Mouse (Mus musculus) layer of hippocampus, adult 9-10 months (tissue): ENCODE data around the gene Arid1b.

Experiments
- DNase-seq: peaks from one replicate; pipeline ENCODE4 v3.0.0; 2022; ENCODE audit warnings: low spot score

The Arid1b gene

GRCm38 (mm10) chr17:5213441-5213840, 219.3 kb downstream of the Arid1b start:
- no peak for DNase-seq

DNA sequence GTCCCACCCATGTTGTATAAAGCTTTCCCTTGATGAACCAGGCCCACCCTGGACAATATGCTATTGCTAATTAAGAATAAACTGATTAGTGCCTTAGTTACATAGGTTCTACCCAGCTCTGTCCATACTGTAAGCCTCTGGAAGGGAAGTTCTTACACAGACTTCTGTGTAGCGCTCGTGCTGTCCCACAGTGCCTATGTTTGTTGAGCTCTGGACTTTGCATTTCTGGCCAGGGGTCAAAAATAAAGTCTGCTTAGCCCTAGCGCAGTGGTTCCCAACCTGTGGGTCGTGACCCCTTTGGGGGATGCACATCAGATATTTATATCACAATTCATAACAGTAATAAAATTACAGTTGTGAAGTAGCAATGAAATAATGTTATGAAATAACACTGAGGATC, 221.2 kb downstream of the Arid1b start:
- no peak for DNase-seq

DNA sequence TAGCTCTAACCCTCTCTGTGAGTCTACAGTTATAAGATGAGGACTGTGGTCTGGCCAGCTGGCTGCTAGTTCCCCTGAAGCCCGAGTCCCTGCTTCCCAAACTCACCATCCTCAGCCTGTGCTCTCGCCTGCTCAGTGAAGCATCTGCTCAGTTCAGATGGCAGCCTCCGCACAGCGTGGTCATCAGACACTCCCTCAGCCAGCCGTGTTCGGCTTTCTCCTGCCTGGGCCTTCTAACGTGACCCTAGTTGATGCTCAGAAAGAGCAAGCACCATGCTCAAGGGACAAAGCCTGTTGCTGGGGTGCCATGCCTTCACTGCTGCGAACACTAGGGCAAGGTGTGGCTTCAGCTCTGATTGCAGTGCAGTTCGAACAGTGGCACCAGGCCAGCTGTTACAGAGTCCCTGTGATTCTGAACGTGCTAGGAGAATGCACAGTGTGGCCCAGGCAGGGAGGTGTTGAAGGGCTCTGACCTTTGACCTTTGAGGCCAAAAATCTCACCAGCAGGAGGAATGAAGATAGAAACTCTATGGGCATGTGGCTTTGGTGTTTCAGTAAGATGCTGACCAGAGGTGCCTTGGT, 222.9 kb downstream of the Arid1b start:
- DNase-seq = no peak

DNA sequence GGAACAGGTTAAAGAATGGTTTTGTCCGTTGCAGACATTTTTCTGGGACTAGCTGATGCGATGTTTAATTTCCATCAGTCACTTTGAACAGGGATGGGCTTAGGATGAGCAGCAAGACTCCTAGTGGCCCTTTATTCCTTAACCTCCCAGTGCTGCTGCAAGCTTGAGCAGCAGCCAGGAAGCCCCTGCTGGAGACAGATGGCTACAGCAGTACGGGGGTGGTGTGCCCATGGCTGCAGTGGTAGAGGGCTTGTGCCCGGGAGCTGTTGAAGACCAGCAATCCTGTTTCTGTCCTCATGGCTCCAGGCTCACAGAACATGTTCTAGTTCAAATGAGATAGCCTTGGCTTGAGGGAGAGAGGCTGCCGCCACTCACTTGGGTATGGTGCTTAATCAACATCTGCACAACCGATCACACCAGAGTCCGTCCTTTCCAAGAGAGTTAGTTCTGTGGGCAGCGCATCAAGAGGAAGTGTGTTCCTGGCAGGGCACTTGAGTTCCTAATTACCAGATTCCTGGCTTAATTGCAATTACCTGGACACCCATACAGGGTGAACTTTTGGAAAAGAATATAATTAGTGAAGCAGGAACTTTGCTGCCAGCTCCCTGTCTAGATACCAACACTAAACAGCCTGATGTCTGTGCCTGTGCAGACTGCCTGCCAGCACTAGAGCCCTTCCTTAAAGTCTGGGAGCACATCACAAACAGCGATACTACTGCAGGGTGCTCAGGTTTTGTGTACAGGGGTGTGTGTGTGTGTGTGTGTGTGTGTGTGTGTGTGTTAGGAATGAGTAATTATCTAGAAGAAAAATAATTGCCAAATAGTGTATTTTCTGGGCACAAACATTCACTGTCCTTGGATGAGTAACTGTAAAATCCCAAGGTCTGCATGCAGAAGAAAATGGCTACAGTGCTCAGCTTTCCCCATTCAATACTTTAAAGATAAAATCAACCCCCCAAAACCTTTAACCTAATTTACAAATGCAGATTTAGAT, 224.0 kb downstream of the Arid1b start:
- DNase-seq = no peak

GRCm38 (mm10) chr17:5218955-5219557, 224.9 kb downstream of the Arid1b start:
- no peak for DNase-seq

DNA sequence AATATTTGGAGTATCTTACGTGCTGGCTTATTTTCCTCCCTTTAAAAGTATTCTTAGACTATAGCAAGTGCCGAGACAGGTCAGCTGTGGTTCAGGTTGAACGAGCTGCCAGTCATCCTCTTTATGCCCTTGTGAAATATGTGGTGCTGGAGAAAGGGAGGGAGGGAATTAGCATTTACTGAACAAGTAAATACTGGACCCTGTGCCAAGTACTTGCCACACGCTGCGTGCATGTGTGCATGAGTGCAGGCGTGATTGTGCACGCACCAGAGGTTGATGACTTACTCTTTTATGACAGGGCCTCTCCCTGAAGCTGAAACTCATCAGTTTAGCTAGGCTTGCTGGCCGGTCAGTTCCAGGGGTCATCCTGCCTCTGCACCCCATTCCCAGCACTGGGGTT, 226.9 kb downstream of the Arid1b start:
- no peak for DNase-seq

DNA sequence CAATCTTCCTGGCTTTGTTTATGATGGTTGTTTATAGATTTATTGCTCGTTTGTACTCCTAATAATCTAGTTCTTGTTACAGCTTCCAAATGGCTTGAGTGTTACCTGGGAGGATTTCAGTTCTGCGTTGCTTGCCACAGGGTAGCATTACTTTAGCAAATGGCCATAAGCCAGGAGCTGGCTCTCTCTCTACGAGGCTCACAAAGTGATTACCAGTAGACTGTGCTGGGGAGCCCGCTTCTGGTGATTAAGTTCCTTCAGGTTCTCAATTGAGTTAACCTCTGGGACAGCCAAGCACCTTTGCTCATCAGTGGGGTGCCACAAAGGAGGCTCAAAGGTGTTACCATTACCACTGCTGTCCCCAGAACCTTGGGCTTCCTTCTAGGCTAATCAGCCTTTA, 227.4 kb downstream of the Arid1b start:
- DNase-seq = no peak

- no peak for DNase-seq
Measured at GRCm38 (mm10) chr17:5222827-5223226, 228.7 kb downstream of the Arid1b start.

DNA sequence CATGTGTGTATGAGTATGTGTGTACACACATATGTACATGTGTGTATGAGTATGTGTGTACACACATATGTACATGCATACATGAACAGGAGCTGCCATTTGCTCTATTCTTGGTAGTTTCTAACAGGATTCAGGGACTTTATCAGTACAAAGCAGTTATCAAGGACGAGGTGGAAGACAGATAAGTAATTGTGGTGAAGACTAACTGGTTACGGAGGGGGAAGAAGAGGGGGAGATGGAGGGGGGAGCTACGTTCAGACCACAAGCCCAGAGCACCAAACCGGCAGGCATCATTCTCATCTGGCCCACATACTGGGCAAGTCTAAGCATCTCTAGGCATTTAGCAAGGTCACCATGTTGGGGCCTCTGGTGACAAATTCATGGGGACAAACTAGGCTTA, 230.8 kb downstream of the Arid1b start:
- DNase-seq = no peak

DNA sequence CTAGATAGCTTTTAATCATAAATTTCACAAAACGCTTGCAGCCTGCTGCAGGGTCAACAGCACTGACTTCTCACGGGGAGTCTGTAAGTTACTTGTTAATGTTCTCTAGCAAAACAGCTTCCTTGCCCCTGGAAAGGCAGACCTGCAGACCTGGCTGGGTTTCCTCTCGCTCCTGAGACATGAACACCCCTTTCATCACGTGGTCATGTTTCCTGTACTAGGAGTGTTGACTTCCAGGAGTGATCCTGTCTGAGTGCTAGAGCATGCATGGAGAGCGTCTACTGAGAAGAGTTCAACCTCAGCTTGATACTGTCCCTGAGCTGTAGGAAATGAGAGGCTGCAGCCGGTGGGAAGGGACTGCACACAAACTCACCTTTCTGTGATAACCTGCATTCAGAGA, 233.0 kb downstream of the Arid1b start:
- DNase-seq = no peak

- no peak for DNase-seq
Measured at GRCm38 (mm10) chr17:5227950-5228615, 234.0 kb downstream of the Arid1b start.

- no peak for DNase-seq
Measured at GRCm38 (mm10) chr17:5228616-5229250, 234.6 kb downstream of the Arid1b start.

GRCm38 (mm10) chr17:5230063-5230462, 235.9 kb downstream of the Arid1b start:
- DNase-seq = no peak

DNA sequence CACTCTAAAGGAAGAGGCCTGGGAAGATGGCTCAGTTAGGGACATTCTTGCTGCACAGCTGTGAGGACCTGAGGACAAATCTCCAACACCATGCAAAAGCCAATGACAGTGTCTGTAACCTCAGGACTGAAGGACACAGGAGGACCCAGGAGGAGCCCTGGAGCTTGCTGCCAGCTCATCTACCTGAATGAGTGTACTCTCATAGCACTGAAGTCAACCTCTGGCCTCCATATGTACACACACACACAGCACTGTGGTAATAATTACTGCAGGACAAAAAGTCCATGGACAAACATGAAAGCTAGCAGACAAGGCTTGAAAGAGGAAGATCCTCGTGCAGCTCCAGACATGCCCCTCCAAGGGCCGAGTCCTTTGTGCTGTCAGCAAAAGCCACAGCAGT, 238.0 kb downstream of the Arid1b start:
- DNase-seq = no peak

DNA sequence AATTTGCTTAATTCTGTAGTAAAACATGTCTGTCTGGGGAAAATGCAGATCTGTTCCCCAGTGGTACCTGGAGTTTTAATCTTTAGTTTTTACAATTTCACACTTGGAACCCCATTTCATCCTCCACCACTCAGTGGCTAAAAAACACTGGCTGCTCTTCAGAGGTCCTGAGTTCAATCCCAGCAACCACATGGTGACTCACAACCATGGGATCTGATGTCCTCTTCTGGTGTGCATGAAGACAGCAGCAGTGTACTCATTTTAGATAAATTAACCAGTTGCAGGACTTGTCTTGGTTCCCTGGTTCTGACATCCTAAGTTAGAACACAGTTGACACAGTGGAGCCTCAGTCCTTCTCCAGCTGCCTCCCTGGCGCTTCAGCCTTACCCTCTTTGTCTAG, 239.9 kb downstream of the Arid1b start:
- no peak for DNase-seq

GRCm38 (mm10) chr17:5235057-5235456, 240.9 kb downstream of the Arid1b start:
- DNase-seq = no peak

- no peak for DNase-seq
Measured at GRCm38 (mm10) chr17:5237765-5238164, 243.6 kb downstream of the Arid1b start.

DNA sequence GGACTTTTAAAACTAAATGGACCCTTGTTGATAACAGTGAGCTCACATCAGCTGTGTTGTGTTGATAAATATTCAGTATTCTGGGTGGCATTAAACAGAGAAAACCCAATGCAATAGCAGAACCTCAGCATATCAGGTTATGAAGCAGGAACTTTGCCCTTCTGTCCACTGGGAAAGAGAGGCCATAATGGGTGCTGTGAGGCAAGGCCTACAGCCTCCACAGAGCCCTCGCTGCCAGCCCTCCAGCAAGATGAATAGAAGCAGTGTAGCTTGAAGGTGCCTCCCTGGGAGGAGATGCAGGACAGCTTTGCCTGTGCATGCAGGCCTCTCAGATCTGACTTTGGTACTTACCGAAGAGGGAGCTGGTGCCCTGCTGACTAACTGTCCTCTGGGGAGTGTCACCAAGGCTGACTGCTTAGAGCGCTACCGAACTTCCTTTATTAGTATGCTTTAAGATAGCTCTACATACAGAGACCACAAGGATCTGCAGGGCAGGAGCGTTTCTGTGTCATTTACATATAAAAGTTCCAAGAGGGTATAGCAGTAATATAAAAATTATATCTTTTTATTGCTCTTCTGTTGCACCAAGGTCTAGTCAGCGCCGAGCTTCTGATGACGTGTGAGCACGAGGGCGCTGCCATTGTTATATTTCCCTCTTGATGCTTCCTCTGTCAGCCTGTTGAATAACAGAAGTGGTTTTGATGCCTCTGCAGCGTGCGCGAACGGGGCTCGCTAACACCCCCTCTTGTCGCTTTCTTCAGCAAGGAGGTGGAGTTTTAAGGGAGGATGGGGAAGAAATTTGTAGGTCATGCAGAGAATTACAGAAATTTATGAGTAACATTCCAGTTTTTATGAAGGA, 244.5 kb downstream of the Arid1b start:
- DNase-seq = no peak

DNA sequence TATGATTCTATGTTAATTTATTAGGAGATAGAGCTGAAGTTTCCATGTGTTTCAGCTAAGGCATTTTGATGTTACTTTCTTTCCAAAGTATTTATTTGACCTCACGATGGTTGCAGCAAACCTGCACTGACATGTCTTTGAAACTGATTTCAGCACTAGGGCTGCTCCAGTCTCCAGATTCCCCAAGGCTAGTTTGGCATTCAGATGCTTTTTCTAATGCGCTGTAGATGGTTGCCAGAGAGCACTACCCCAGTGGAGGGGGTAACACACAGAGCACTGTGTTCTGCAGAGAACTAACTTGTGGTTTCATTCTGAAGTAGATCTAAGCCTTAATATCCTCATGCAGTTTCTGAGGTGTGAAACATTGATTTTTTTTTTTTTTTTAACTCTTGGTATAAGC, 250.4 kb downstream of the Arid1b start:
- no peak for DNase-seq

- DNase-seq = no peak
Measured at GRCm38 (mm10) chr17:5246688-5247087, 252.6 kb downstream of the Arid1b start.

DNA sequence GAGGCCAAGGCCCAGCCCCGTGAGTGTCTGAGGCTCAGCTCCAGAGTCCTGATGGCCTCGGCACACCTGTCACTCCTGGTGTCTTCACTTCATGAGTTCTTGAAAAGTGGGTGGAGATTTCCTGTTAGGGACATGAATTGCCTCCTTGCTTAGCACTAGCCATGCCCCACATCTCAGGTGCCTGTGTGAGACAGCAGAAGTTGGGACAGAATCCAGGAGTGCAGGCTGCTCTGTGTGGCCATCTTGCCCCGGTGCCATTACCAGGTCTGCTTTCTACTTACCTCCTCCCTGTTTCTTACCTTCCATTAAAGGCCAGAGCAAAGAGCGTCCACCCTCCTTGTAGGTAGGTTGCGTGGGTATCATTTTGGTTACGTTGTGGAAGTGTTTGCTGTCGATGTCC, 253.1 kb downstream of the Arid1b start:
- no peak for DNase-seq
